Mouse (Mus musculus) forebrain, embryonic 12.5 days (tissue): ENCODE data around the gene Cdc34. TPM values are rescaled to one million over a fixed set of nuclear protein-coding genes. Genes with fewer than 3 reads are reported as not detected.

Source experiments
- ATAC-seq: fragments of 200-750 bp; cut with Nextera tagmentation; 2 replicates; pipeline ENCODE4 v1.8.0; 2017; ENCODE audit warnings: moderate TSS enrichment; ENCODE audit not compliant: low FRiP score
- H3K27ac ChIP-seq: fragments of 300-500 bp; sonication (generic); 2 replicates; pipeline ENCODE4 v1.5.1; 2016; ENCODE audit warnings: mild to moderate bottlenecking
- H3K27me3 ChIP-seq: fragments of 300-500 bp; sonication (generic); 2 replicates; pipeline ENCODE4 v1.6.1; 2016; ENCODE audit warnings: mild to moderate bottlenecking
- H3K36me3 ChIP-seq: fragments of 300-500 bp; sonication (generic); replicated peaks from 2 replicates; pipeline ENCODE4 v1.6.1; 2016; ENCODE audit warnings: mild to moderate bottlenecking
- H3K4me1 ChIP-seq: fragments of 300-500 bp; sonication (generic); 2 replicates; pipeline ENCODE4 v1.6.1; 2016
- H3K4me2 ChIP-seq: fragments of 300-500 bp; sonication (generic); 2 replicates; pipeline ENCODE4 v1.6.1; 2016; ENCODE audit warnings: mild to moderate bottlenecking, moderate library complexity
- H3K4me3 ChIP-seq: fragments of 300-500 bp; sonication (generic); replicated peaks from 2 replicates; pipeline ENCODE4 v1.5.1; 2016; ENCODE audit warnings: mild to moderate bottlenecking
- H3K9ac ChIP-seq: fragments of 300-500 bp; sonication (generic); 2 replicates; pipeline ENCODE4 v1.6.1; 2016; ENCODE audit warnings: mild to moderate bottlenecking
- H3K9me3 ChIP-seq: fragments of 300-500 bp; sonication (generic); 2 replicates; pipeline ENCODE4 v1.6.1; 2016
- WGBS: fragments of 180-500 bp; shearing (Covaris S2); methylation state at CpG from one replicate; pipeline ENCODE4 v1.1.7; 2016; 5-methylcytosine and 5-hydroxymethylcytosine counted together
- polyA plus RNA-seq: library from polyadenylated mRNA; unstranded; fragments of >200 nt; fragmentation: Nextera tagmentation; extraction: Ambion mirVana; gene quantifications from 2 replicates; pipeline ENCODE4 v1.2.1, GENCODE M21; 2016

Gene Cdc34
- 129 and 141 TPM in 2 replicates for polyA plus RNA-seq

- ATAC-seq: peak; percentile 95
- H3K36me3 ChIP-seq: peaks cover 27% of the 10 kb centered on the region
- H3K27me3 ChIP-seq: 0 out of 2 replicates have a peak, but pooled peaks cover 3% of the 10 kb centered on the region
- WGBS: under 1% methylated on average over 84 of the region's 84 CpGs
- H3K9me3 ChIP-seq: no peaks in the 10 kb centered on the region
- H3K27ac ChIP-seq: peak within 1 kb of the TSS; percentile 86
- H3K4me1 ChIP-seq: peaks cover 27% of the 10 kb centered on the region
- peak within 1 kb of the TSS; percentile 94 for H3K4me2 ChIP-seq
- H3K4me3 ChIP-seq: peak within 1 kb of the TSS; percentile 90
- H3K9ac ChIP-seq: peak within 1 kb of the TSS; percentile 88
These were observed at the start of gene Cdc34 for GRCm38 (mm10) chr10:79681591-79682245. Gene Cdc34, plus strand, starts transcription at chr10:79682195.

- WGBS: 85% methylated on average over 17 of the region's 17 CpGs
- Histone ChIP-seq H3K4me2 (no peak overlapping the region), H3K4me1 (peaks cover 11% of the 10 kb centered on the region), H3K36me3 (no peaks in the 10 kb centered on the region), H3K27me3 (peaks cover 18% of the 10 kb centered on the region), H3K9me3 (no peaks in the 10 kb centered on the region), H3K9ac (no peak overlapping the region), H3K4me3 (no peak overlapping the region), H3K27ac (no peak overlapping the region)
- no peak for ATAC-seq
These were observed 48.8 kb upstream of the Cdc34 start for GRCm38 (mm10) chr10:79633006-79633777.

- H3K4me3 ChIP-seq: no peak overlapping the region; the same call in 1 of the 2 replicates
- peaks cover 21% of the 10 kb centered on the region for H3K4me1 ChIP-seq
These were observed 45.7 kb upstream of the Cdc34 start for GRCm38 (mm10) chr10:79636287-79636686.

GRCm38 (mm10) chr10:79637128-79638110, 44.6 kb upstream of the Cdc34 start, which contains the start of gene Shc2:
Gene Shc2, minus strand, starts transcription at chr10:79637918.
- Histone ChIP-seq H3K9ac (peak within 1 kb of the TSS; percentile 79), H3K27ac (peak within 1 kb of the TSS; percentile 81), H3K9me3 (no peaks in the 10 kb centered on the region), H3K4me3 (peak within 1 kb of the TSS; percentile 78), H3K4me2 (peak within 1 kb of the TSS; percentile 86), H3K27me3 (peaks cover 42% of the 10 kb centered on the region), H3K36me3 (no peaks in the 10 kb centered on the region), H3K4me1 (peaks cover 21% of the 10 kb centered on the region)
- under 1% methylated on average over 91 of the region's 116 CpGs for WGBS
- ATAC-seq: peak; percentile 90

More at GRCm38 (mm10) chr10:79636287-79636686, 45.7 kb upstream of the Cdc34 start:
- ATAC-seq: no peak
- Histone ChIP-seq H3K36me3 (no peaks in the 10 kb centered on the region), H3K27ac (no peak overlapping the region), H3K9ac (no peak overlapping the region), H3K9me3 (no peaks in the 10 kb centered on the region), H3K4me2 (peak overlapping the region; percentile 86; the same call in 1 of the 2 replicates), H3K27me3 (peaks cover 42% of the 10 kb centered on the region)
- WGBS: 82% methylated on average over 8 of the region's 8 CpGs

- ATAC-seq: peak; percentile 30; the same call in 1 of the 2 replicates
- Histone ChIP-seq H3K27me3 (peaks cover 42% of the 10 kb centered on the region), H3K4me1 (peaks cover 21% of the 10 kb centered on the region), H3K4me3 (peak overlapping the region; percentile 78), H3K4me2 (peak overlapping the region; percentile 86), H3K27ac (0 out of 2 replicates have a peak overlapping the region, but pooled peaks have one; percentile 81), H3K9ac (0 out of 2 replicates have a peak overlapping the region, but pooled peaks have one; percentile 21), H3K36me3 (no peaks in the 10 kb centered on the region), H3K9me3 (no peaks in the 10 kb centered on the region)
- 4% methylated on average over 23 of the region's 23 CpGs for WGBS
These were observed 43.4 kb upstream of the Cdc34 start for GRCm38 (mm10) chr10:79638486-79639204.

- H3K36me3 ChIP-seq: no peaks in the 10 kb centered on the region
- H3K4me3 ChIP-seq: no peak within 1 kb of the TSS
- ATAC-seq: no peak
- no peak within 1 kb of the TSS for H3K4me2 ChIP-seq
- no peaks in the 10 kb centered on the region for H3K4me1 ChIP-seq
- H3K27ac ChIP-seq: no peak within 1 kb of the TSS
- no peak within 1 kb of the TSS for H3K9ac ChIP-seq
- WGBS: 81% methylated on average over 8 of the region's 8 CpGs
- no peaks in the 10 kb centered on the region for H3K9me3 ChIP-seq
- no peaks in the 10 kb centered on the region; the same call in 1 of the 2 replicates for H3K27me3 ChIP-seq
These were observed 36.3 kb upstream of the Cdc34 start, which contains the start of gene Odf3l2 for GRCm38 (mm10) chr10:79645711-79646110. Gene Odf3l2, minus strand, starts transcription at chr10:79645738.

- Histone ChIP-seq H3K4me1 (peaks cover 2% of the 10 kb centered on the region; the same call in 1 of the 2 replicates), H3K9ac (no peak overlapping the region), H3K4me2 (no peak overlapping the region), H3K27me3 (peaks cover 4% of the 10 kb centered on the region), H3K27ac (no peak overlapping the region), H3K4me3 (no peak overlapping the region), H3K36me3 (no peaks in the 10 kb centered on the region), H3K9me3 (no peaks in the 10 kb centered on the region)
- ATAC-seq: peak; percentile 44; the same call in 1 of the 2 replicates
- 33% methylated on average over 7 of the region's 7 CpGs for WGBS
These were observed 32.8 kb upstream of the Cdc34 start for GRCm38 (mm10) chr10:79649070-79649751.

GRCm38 (mm10) chr10:79652789-79653188, 29.2 kb upstream of the Cdc34 start:
- H3K4me2 ChIP-seq: no peak overlapping the region
- H3K27ac ChIP-seq: no peak overlapping the region
- no peak overlapping the region for H3K9ac ChIP-seq
- H3K27me3 ChIP-seq: peaks cover 4% of the 10 kb centered on the region
- 85% methylated on average over 7 of the region's 7 CpGs for whole genome bisulfite sequencing
- H3K4me1 ChIP-seq: peaks cover 16% of the 10 kb centered on the region
- no peaks in the 10 kb centered on the region for H3K36me3 ChIP-seq
- no peaks in the 10 kb centered on the region for H3K9me3 ChIP-seq
- H3K4me3 ChIP-seq: no peak overlapping the region
- no peak for ATAC-seq

- Histone ChIP-seq H3K9me3 (no peaks in the 10 kb centered on the region), H3K4me3 (no peak overlapping the region), H3K36me3 (no peaks in the 10 kb centered on the region), H3K4me1 (peaks cover 16% of the 10 kb centered on the region), H3K27me3 (peaks cover 4% of the 10 kb centered on the region), H3K4me2 (no peak overlapping the region), H3K9ac (no peak overlapping the region), H3K27ac (0 out of 2 replicates have a peak overlapping the region, but pooled peaks have one; percentile 32)
- peak; percentile 76 for ATAC-seq
- WGBS: 28% methylated on average over 1 of the region's 1 CpGs
These were observed 27.0 kb upstream of the Cdc34 start for GRCm38 (mm10) chr10:79654946-79655395.

- WGBS: 15% methylated on average over 4 of the region's 4 CpGs
- Histone ChIP-seq H3K27ac (no peak overlapping the region), H3K27me3 (peaks cover under 1% of the 10 kb centered on the region; the same call in 1 of the 2 replicates), H3K36me3 (no peaks in the 10 kb centered on the region), H3K9me3 (no peaks in the 10 kb centered on the region), H3K4me3 (no peak overlapping the region), H3K4me2 (no peak overlapping the region), H3K4me1 (peaks cover 16% of the 10 kb centered on the region), H3K9ac (no peak overlapping the region)
- ATAC-seq: no peak
These were observed 23.2 kb upstream of the Cdc34 start for GRCm38 (mm10) chr10:79658829-79659228.
